Mouse (Mus musculus) embryo, embryonic 11.5 days (tissue): ENCODE measurements around the gene Shh.

Source experiments
- DNase-seq: peaks from one replicate; pipeline ENCODE4 v3.0.0-alpha.2; 2012; ENCODE audit warnings: low read depth, low spot score

Shh gene

DNA sequence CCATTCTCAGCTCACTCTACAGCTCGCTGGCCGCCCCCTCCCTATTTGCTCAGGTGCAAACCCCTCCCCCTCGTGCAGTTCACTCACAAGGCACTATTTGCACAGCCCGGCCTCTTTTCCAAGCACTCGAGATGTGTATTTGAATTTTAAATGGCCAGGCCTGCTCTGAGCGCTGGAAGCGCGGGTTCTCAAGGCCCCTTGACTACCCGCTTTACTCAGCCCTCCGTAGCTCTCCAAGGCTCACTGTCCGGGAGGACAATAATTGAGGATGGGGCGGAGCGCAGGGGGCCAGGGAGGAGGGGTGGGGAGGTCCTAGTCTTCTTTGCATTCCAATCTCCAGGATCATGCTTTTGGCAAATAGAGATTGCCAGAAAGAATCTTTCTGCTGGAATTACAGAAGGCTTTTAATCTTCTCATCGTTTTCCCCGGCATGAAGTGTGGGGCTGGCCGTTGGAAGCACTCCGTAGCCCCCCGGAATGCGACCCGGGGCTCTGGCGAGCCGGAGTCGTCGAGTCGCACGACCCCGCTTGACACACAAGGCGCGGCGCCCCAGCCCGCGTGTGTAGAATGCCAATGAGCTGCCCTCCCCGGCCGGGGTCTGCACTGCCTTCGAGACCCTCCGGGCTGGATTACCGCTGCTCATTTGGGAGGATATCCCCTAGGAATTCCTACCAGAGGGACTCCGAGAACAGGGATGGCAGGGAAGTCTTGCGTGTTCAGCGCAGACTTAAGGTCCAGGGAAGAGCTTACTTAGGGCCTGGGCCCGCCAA, 7.4 kb downstream of the Shh start:
- DNase-seq, result no peak

DNA sequence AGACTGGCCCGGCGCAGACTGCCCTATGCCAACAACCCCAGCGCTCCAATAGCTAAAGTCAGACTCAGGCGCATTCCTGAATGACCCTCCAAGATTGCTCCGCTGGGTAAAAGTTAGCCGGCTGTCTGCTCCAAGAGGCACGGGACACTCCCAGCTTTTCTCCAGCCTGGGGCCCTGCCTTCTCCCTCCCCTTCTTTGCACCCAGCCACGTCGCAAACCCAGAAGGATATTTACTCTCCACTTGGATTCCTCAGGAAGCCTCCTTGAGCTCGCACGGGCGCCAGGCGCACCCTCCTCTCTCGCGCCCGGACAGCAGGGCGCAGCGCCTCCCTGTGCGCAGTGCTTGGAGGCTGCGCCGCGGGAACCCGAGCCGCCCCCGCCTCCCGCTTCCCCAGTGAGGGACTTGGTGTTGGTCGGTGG, 8.2 kb downstream of the Shh start:
- DNase-seq, result no peak

DNA sequence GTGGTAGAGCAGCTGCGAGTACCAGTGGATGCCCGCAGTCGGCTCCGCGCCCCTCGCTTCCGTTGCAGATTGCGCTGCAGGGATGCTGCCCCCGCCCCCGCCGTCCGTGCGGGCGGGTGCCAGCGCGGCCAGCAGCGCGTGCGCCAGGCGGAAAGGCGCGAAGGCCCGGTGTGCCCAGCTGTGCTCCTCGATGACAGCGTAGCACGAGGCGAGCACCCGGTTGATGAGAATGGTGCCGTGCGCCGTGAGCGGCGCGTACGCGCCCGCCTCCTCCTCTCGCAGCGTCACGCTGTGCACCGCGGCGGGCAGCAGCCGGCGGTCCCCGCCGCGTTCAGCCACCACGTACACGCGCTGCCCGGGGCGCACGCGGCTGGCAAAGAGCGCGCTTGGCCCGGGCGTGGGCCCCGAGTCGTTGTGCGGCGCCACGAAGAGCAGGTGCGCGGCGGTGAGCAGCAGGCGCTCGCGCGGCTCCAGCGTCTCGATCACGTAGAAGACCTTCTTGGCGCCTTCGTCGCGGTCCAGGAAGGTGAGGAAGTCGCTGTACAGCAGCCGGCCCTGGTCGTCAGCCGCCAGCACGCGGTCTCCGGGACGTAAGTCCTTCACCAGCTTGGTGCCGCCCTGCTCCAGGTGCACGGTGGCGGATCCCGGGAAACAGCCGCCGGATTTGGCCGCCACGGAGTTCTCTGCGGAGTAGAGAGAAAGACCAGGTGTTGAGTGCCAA, 9.0 kb downstream of the Shh start:
- no peak for DNase-seq

DNA sequence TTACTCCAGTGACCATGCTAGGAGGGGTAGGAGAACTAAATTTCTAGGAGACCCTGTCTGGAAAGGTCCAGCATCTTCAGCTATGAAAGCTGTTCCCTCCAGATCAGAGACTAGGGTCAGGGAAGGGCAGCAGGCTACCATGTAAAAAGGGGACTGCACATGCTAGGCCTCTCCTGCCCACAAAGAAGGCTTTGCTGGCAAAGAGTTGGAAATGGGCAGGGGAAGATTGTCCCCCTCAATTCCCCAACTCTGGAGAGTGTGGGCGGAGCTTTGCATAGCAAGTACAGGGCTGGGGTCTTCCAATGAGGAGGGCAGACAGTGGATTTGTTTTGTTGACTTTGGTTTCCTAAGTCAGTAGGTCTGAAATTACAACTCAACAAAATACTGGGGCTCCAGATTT, 10.7 kb downstream of the Shh start:
- DNase-seq, result no peak

DNA sequence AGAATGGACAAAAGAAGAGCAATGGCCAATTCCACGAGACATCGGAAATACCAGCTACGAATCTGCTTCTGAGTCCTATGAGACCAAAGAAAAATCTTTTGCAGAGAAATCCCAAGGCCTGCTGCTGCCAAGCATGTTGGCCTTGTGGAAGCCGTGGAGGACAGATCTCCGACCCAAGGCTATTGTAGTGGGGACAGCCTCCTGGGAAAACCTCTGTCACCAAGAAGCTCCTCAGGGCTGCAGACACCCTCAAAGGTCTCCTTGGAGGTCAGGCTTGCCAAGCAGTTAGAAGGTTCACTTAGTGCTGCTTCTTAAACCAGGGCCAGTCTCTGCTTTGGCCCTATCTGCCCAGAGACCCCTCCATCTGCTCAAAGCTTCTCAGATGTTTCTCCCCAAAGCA, 11.3 kb downstream of the Shh start:
- no peak for DNase-seq

DNA sequence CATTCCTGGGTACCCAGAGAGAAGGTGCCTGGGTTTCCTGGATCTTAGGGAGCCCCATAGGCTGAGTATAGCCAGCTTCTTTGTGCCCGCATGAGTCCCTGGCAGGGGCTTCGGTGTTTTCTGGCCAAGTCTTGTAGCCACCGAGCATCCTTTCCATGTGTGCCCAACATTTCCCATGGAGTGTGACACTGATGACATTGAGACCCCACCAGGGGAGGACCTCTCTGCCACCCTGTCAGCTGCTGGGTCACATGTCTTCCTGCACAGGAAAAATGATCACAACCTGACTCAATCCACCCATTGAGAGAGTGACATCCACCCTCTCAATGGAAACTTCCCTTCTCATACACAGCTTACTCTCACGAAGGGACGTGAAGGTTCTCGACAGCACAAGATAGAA, 12.5 kb downstream of the Shh start:
- no peak for DNase-seq

DNA sequence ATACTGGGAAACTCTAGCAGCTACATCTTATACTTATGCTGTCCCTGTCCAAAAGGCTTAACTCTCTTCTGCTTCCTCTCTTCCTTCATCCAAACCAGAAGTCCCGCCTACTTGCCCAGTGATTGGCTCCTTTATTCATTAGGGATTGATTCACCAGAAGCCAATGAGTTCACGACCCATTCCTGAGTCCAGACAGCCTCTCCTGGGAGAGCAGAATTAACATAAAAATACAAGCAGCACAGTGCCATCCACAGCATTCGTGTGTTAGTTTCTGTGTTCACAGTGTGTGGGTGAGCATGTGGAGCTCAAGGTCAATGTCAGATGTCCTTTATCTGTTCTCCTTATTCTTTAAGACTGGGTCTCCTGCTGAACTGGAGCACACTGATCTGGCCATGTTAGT, 13.5 kb downstream of the Shh start:
- DNase-seq, result no peak

DNA sequence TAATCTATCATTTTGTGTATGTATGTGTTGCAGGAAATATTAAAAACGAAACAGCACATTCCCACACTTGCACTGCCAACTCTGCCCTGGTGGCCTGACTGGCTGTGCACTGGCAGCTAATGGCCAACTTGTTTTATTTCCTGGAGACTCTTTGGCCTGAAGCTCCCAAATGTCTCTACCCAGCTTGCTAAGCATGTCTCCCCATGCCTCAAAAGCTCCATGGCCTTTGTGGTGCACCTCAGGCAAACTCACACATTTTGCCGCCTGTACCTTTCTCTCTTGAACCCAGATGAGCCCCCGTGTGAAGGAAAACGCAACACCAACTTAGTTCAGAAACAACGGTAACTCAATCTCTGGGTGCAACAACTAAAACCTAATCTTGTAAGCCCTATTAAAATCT, 14.0 kb downstream of the Shh start:
- DNase-seq, result no peak

DNA sequence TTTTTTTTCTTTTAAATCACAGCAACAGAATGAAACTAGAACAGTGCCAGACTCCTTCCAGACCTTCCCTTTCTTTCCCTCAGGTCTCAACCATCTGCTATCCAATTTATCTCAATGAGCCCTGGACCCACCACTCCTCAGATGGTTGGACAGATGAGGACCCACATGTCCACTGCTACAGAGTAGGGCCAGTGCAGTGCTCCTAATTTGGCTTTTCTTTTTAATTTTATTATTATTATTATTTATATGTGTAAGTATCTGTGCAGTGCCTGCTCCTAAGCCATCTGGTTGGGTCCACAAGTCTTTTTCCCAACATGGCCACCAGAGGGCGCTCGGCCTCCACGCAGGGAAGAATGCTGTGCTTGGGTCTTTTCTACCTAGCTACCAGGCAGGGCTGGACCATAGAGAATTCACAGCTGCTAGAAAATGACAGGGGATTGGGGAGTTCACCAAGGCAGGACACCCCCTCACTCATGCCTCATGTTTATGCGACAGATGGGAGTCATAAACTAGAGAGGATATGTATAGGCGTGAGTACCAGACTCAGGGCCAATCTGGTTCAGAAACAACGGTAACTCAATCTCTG, 15.9 kb downstream of the Shh start:
- peak; percentile 69 for DNase-seq

DNA sequence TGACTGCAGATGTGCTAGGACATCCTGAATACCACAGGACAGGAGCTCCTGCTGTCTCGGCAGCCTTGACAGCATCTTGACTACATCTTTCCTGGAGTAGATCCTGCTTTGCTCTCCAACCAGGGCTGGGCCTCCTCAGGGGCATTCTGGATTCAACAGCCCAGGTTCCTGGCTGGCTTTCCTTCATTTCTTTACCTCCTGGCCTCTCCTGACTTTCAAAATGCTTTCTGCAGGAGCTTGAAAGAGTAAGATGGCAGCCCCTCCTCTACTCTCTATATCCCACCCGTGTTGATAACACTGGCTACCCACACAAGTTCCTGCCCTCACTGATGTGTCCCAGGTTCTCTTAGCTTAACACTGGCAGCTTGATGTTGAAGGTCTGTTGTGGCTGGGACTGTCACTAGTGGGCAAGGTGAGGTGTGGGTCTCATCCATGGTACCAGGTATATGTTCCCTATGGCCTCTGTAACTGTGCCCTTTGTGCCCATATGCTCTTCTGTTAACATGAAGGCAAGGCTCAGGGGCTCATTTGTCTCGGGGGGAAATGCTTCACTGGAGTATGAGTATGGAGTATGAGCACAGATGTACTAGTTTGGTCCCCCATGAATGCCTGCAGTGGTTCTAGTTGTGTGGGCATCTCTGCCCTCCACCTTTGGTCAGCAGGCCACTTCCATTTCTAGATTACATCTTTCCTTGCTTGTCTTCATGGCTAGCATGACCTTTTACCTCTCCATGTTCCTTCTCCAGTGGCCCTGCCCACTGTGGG, 16.7 kb downstream of the Shh start:
- no peak for DNase-seq

DNA sequence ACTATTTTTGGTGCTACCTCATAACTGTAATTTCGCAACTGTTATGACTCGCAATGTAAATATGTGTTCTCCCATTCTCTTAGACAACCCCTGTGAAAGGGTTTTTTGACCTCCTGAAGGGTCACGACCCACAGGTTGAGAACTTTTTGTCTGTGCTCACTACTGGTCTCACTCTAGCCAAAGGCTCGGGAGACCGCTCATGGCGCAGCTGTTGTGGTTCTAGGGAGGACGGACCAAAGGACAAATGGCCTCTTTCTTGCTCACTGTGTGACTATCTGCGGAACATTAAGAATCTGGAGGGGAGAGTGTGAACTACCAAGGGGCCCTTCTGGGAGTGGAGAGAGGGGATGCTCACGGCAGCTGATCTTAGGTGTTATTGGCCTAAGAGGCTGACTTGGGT, 41.1 kb downstream of the Shh start:
- DNase-seq, result no peak

DNA sequence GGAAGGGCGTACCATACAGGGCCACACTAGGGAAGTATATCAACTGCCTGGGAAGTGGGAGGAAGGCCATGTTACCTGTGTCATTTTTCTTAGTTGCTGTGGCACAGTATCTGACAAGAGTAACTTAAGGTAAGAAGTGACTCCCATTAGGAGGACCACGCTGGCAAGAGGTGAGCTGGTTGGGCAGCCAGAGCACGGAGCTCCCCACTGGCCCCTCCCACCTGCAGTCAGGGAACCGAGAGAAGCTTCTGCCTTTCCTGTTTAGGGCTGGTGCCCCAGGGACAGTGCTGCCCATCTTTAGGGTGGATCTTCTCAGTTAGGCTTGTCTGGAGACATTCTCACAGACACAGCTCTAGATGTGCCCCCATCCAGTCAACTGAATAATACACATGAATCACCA, 43.3 kb downstream of the Shh start:
- DNase-seq, result no peak

DNA sequence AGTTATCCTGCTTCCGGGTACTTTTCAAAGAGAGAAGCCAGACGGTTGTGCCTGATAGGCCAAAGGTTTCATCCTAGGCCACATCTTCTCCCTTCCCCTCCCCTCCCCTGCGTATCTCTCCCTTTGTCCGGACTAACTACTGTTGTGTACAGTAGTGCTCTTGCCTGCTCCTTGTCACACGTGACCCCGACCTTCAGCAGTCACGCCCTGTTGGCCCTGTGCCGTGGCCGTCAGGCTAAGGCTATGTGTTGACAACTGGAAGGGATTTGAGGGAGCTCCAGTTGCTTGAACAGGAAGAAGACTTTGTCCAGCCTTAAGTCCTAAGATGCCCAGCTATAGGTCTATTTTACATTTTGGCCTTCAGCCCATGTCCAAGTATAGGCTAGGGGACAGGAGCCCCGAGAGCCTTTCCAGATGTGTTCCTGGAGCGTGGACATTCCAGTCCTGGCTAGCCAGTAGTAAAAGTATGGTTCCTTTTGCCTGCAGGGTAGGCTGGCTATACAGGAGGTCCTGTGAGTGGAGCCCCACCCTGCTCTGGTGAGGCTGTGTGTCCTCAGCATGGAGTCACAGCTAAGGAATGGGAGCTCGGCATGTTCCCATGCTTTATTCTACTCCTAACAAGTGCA, 47.3 kb downstream of the Shh start:
- no peak for DNase-seq

DNA sequence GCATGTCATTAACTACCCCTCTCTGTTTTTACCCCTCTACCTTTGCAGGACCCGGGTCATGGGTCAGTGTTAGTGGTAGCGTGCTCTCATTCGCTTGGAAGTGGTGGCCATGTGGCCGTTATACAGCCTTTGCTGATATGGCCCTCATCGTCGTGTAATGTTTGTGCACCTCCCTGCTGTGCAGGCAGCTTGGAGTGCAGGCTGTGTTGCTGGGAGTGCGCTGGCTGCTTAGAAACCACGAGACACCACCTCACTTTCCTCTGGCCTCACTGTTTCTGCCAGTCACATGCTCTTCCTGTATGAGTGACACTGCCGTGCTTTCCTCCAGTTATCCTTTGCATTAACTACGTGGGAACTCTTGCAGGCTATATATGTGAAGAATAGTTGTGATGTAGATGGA, 48.3 kb downstream of the Shh start:
- no peak for DNase-seq

DNA sequence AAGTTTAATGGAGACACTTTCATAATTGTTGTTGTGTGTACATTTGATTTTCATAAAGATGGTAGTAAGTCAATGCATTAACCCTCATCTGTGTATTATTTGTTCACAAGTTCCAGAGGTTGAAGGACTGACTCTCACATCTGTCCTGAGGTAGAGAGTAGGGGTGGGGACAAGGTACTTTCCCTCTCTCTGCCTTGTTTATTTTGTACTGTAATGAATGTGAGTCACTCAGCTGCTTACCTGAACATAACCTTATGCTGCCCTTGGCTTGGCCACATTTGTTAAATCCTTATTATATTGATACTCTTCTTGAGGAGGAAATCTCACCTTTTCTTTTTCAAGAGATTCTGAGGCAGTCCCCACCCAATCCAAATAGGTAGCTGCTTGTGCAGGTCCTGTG, 51.0 kb downstream of the Shh start:
- no peak for DNase-seq

DNA sequence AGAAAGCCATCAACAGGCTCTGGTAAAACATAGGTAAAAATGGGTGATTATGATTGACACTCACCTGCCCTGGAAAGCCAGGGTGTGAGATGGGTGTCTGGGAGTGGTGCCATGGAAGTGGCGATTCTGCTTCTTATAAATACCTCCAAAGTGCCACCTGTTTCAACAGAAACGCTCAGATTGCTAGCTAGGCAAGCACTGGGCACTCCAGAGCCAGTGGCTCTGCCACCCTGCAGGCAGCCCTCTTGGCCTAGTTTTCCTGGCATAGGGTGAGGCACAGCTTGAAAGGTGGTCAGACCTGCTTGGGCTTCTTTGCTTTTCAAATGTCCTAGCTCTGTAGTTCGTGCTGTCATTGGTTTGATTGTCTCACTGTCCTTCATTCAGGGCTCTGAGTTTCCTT, 53.0 kb downstream of the Shh start:
- no peak for DNase-seq

DNA sequence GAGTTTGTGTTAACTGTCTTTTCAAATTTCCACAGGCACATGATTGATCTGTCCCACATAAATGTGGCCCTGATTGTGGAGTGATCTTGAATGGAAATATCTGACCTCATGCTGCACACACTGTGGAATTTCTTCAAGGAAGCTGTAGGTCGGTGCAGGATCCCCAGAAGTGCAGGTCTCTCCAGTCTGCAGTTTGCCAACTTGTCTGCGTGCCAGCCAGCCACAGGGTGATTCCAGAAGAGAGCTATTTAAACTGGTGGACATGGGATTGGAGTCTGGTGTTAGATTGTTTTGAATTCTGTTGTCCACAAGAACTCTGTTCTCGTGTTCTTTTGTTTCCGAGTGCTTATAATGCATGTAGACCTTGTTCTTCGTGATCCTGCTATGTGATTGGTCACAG, 53.5 kb downstream of the Shh start:
- DNase-seq, result no peak

DNA sequence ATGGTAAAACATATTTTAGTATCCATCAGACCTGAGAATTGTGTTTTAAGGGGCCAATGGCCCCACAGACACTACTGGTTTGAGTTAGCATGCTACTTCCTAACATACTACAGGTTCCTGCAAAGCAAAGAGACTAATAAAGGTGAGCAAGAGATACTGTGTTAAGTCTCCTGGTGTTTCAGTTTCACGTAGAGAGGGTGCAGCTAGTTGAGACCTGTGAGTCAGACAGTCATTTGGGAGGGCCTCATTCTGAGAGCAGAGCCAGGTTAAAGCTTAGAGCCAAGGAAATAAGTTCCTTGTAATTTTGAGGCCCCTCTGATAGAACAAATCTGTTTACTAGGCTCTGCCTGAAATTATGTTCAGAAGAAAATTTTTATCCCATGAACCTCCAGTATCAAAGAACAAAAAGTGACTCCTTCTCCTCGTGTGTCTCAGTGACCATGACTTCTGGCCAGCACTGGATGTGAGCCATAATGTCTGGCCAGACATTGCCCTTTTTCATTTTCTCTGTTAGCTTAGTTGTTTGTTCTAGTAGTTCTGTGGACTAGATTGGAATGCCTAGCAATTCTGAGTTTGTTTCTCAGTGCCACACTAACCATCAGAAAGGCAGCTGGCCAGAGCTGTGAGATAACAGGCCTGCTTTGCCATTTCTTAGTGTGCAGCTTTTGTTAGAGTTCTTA, 54.9 kb downstream of the Shh start:
- DNase-seq, result no peak
